In the genomic region with DNA sequence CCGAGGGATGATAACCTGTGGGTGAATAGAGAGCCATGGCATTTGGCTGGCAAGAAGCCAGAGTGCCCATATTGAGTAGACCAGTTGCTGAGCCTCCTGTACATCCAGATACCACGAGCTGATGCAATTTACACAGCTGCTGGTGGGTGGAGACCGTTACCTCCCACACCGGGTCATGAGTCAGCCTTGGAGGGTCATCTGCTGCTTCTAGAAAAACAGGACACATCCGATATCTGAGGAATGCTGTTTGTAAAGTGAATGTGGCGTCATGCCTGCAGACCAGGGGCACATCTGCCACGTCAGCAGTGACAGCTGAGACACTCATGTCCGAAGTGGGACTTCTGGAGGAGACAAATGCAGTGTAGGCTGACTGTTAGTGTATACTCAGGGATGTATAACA, we compare ENCODE assay signal across 9 mouse cellular contexts. TPM values are rescaled to one million over a fixed set of nuclear protein-coding genes. Genes with fewer than 3 reads are reported as not detected.
A peak's percentile ranks its signal among the peaks of the same experiment; 100 is the strongest.
DNase-seq lines count a peak whose midpoint lies in the region.
"Had no signal": no experiment of that assay in that cellular context is flagged by ENCODE, and none has a peak within 500 bp of the region (broad histone marks: within the 10 kb centered on the region; RNA-seq: fewer than 3 reads in every experiment).

No protein-coding gene starts in this region.

- intact Hi-C loops in heart, postnatal 25 days (cut with DNase I) = no loop called here

- peak; percentile 50 to 54 for DNase-seq in heart, adult 18-20 months
- DNase-seq in heart, postnatal 25 days (ENCODE audit: low spot score) = no peak
- DNase-seq in urinary bladder, postnatal 14 days (ENCODE audit: low spot score) = peak; percentile 13
- DNase-seq in urinary bladder, postnatal 36 days (ENCODE audit: low spot score in 2 of 2) = no peak
- DNase-seq in brain, adult 2 months (ENCODE audit: low read depth, low spot score) = peak; percentile 2
- no peak for DNase-seq in T-cell, adult 2 months (ENCODE audit: low spot score)
- DNase-seq in gastrocnemius, adult 18-20 months (ENCODE audit: low spot score) = no peak
- DNase-seq: lung, embryonic 14.5 days; thymus, postnatal 25 days had no signal

RNA-seq across cellular contexts. Expression of a gene that starts 3.6 kb away (rescaled TPM):
- total RNA-seq in heart, adult 18-20 months (2021) = 10 to 100 TPM; 63.5 to 65.9 TPM
- total RNA-seq in heart, postnatal 25 days (2021) = 10 to 100 TPM; 29.0 to 32.9 TPM
- total RNA-seq in gastrocnemius, adult 18-20 months (2021) = 10 to 100 TPM; 10.5 to 13.5 TPM

Comparison
In these comparisons a context has a peak if more than half of its experiments do, and no peak if none do; other contexts are left out.
1. DNase-seq: peak in heart, adult 18-20 months (2 of 2), urinary bladder, postnatal 14 days (single experiment) and brain, adult 2 months (single experiment); none in heart, postnatal 25 days (single experiment), urinary bladder, postnatal 36 days (0 of 2), T-cell, adult 2 months (single experiment) and gastrocnemius, adult 18-20 months (single experiment).